Mouse (Mus musculus): ENCODE data around the gene Gm45337.

Gm45337 gene

GRCm38 (mm10) chr7:142097776-142098175 lies 46.6 kb downstream of the Gm45337 start:
- DNase-seq (ENCODE audit: low spot score in 2 of 2): peak; percentile 75 to 84

GRCm38 (mm10) chr7:142096701-142097100 lies 47.7 kb downstream of the Gm45337 start:
- DNase-seq (ENCODE audit: low spot score in 2 of 2): no peak

- DNase-seq (ENCODE audit: low spot score in 2 of 2): peak; percentile 95
Observed at GRCm38 (mm10) chr7:142095183-142095931, 49.0 kb downstream of the Gm45337 start, which contains the start of gene Dusp8. TSS of gene Dusp8 (minus strand) at chr7:142095843.

DNA sequence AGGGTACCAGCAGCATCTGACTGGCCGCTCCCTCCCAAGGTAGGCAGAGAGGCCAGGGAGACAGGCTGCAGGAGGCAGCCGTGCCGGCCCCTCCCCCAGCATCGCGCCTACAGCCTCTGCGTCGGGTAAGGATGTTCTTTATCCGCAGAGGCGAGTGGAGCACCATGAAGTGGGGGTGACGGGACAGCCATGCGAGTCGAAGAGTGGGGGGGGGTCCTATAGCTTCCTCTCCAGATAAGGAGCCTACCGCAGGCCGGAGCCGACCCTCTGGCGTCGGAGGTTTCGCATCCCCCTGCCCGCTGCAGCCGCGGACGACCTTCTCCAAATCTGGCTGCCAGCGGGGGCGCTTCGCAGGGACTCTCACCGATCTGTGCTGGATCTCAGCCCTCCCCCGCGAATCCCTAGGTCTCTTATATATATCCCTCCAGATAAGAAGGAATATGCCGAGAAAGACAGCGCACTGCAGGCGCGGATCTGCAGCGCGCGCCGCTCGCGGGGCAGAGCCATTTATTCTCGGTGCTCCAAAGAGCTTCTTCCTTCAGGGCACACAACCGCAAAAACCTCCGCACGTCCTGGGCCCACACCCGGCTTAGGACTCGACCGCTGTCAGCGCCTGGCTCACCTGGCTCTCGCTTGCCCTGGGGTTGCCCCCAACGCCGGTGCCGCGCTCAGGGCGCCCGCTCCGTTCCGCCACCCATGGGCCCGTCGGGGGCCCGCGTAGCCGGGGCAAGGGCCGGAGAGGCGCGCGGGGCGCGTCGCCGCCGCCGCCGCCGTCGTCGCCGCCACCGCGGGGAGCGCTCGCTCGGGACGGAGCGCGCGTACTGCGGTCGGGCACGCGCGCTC lies 49.9 kb downstream of the Gm45337 start:
- DNase-seq (ENCODE audit: low spot score in 2 of 2): peak; percentile 64 to 71

DNA sequence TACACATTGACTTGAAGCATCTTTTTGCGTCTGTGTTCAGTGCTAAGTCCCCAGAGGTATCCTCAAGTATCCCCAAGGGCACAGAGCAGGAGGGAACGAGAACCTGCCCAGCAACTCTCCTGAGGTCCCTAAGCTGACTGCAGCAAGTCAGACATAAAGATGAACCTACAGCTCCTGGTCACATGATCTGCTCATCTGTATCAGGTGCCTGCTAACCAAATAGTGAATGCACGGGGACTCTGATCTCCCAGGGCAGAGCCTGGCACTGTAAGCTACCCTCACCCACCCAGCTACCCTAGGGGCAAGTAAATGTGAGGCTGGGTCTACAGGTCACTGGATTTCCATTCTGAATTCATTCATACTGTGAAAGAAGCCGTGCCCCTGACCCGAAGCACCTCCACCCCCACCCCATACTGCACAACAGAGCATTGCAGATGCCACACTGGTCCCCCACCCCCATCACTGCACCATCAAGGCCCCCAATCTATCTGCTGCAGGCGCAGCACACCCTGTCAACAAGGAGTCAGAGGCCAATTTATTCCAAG lies 50.6 kb downstream of the Gm45337 start:
- no peak for DNase-seq (ENCODE audit: low spot score in 2 of 2)

Measured in frontal cortex, postnatal 36 days (tissue).